Mouse (Mus musculus) limb, embryonic 13.5 days (tissue): ENCODE results near the gene Bsx. TPM values are rescaled to one million over a fixed set of nuclear protein-coding genes. Genes with fewer than 3 reads are reported as not detected.

ENCODE experiments used
- ATAC-seq: fragments of 200-750 bp; cut with Nextera tagmentation; 2 replicates; pipeline ENCODE4 v1.8.0; 2017; ENCODE audit warnings: low read depth, moderate number of reproducible peaks, moderate TSS enrichment; ENCODE audit not compliant: low FRiP score
- H3K27ac ChIP-seq: fragments of 300-500 bp; sonication (generic); 2 replicates; pipeline ENCODE4 v1.5.1; 2015; ENCODE audit warnings: inconsistent platforms, mild to moderate bottlenecking, moderate library complexity
- H3K27me3 ChIP-seq: fragments of 300-500 bp; sonication (generic); 2 replicates; pipeline ENCODE4 v1.6.1; 2015; ENCODE audit warnings: mild to moderate bottlenecking, inconsistent platforms
- H3K36me3 ChIP-seq: fragments of 300-500 bp; sonication (generic); 2 replicates; pipeline ENCODE4 v1.6.1; 2015; ENCODE audit warnings: inconsistent platforms, mild to moderate bottlenecking, moderate library complexity
- H3K4me1 ChIP-seq: fragments of 300-500 bp; sonication (generic); 2 replicates; pipeline ENCODE4 v1.6.1; 2015; ENCODE audit warnings: inconsistent platforms
- H3K4me2 ChIP-seq: fragments of 300-500 bp; sonication (generic); replicated peaks from 2 replicates; pipeline ENCODE4 v1.6.1; 2015; ENCODE audit warnings: inconsistent platforms, mild to moderate bottlenecking, moderate library complexity
- H3K4me3 ChIP-seq: fragments of 300-500 bp; sonication (generic); 2 replicates; pipeline ENCODE4 v1.5.1; 2015; ENCODE audit warnings: moderate library complexity, mild to moderate bottlenecking, inconsistent platforms
- H3K9ac ChIP-seq: fragments of 300-500 bp; sonication (generic); 2 replicates; pipeline ENCODE4 v1.6.1; 2015; ENCODE audit warnings: mild to moderate bottlenecking, inconsistent platforms
- H3K9me3 ChIP-seq: fragments of 300-500 bp; sonication (generic); 2 replicates; pipeline ENCODE4 v1.6.1; 2016; ENCODE audit warnings: inconsistent platforms
- WGBS: fragments of 180-500 bp; shearing (Covaris S2); methylation state at CpG from one replicate; pipeline ENCODE4 v1.1.7; 2015; 5-methylcytosine and 5-hydroxymethylcytosine counted together
- polyA plus RNA-seq: library from polyadenylated mRNA; unstranded; fragments of >200 nt; fragmentation: Nextera tagmentation; extraction: Ambion mirVana; gene quantifications from 2 replicates; pipeline ENCODE4 v1.2.1, GENCODE M21; 2015

Gene Bsx
- polyA plus RNA-seq, 1 experiment from 2014 or later, result not detected

DNA sequence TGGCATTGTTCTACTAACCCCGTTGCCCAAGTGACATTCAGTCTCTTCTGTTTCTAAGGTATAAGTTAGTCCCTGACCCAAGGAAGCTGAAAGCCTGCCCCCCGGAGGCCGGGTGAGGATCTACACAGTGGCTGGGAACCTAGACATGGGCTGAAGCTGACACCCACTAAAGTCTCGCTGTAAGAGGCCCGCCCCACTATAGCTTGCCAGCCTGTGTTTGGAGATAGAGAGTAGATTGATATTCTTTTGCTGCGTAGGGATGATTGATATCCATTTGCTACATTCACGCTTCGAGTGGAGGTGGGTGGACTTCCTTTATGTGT lies 1.8 kb upstream of the Bsx start:
- no peak for ATAC-seq
- H3K4me2 ChIP-seq, result no peak overlapping the region
- 5% methylated on average over 8 of the region's 8 CpGs for WGBS
- H3K9ac ChIP-seq, result no peak overlapping the region
- H3K27me3 ChIP-seq, result peaks cover 88% of the 10 kb centered on the region
- H3K27ac ChIP-seq, result no peak overlapping the region
- H3K4me3 ChIP-seq, result no peak overlapping the region
- H3K4me1 ChIP-seq, result no peaks in the 10 kb centered on the region; the same call in 1 of the 2 replicates
- H3K36me3 ChIP-seq, result no peaks in the 10 kb centered on the region
- no peaks in the 10 kb centered on the region for H3K9me3 ChIP-seq

- H3K4me3 ChIP-seq, result no peak overlapping the region
- WGBS, result 5% methylated on average over 4 of the region's 4 CpGs
- no peaks in the 10 kb centered on the region for H3K9me3 ChIP-seq
- no peak overlapping the region for H3K27ac ChIP-seq
- peaks cover 7% of the 10 kb centered on the region for H3K4me1 ChIP-seq
- no peak for ATAC-seq
- H3K27me3 ChIP-seq, result peaks cover 98% of the 10 kb centered on the region
- H3K36me3 ChIP-seq, result no peaks in the 10 kb centered on the region
- no peak overlapping the region for H3K9ac ChIP-seq
- no peak overlapping the region for H3K4me2 ChIP-seq
Observed at GRCm38 (mm10) chr9:40874961-40875360, 1.0 kb downstream of the Bsx start.

DNA sequence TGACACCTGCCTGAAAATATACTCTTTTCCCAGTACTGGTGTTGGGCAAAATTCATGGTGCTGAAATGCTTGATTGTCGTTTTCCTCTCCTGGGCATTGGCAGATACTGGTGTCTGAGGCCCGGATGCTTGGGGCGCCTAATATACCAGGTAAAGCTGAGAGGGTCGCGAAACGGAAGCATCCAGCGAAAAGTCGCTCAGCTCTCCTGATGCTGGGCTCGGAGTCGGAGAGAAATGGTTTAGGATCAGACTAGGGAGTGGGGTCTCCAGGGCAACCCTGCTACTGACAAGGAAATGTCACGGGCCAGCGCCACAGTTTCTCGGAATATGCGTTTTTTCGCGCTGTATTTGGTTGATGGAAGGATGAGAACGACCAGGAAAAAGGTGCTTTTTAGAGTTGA lies 1.5 kb downstream of the Bsx start:
- Histone ChIP-seq H3K36me3 (no peaks in the 10 kb centered on the region), H3K4me3 (no peak overlapping the region), H3K4me1 (peaks cover 7% of the 10 kb centered on the region), H3K27ac (no peak overlapping the region), H3K4me2 (no peak overlapping the region), H3K9ac (no peak overlapping the region), H3K9me3 (no peaks in the 10 kb centered on the region), H3K27me3 (peaks cover 98% of the 10 kb centered on the region)
- WGBS, result under 1% methylated on average over 17 of the region's 17 CpGs
- ATAC-seq, result no peak

DNA sequence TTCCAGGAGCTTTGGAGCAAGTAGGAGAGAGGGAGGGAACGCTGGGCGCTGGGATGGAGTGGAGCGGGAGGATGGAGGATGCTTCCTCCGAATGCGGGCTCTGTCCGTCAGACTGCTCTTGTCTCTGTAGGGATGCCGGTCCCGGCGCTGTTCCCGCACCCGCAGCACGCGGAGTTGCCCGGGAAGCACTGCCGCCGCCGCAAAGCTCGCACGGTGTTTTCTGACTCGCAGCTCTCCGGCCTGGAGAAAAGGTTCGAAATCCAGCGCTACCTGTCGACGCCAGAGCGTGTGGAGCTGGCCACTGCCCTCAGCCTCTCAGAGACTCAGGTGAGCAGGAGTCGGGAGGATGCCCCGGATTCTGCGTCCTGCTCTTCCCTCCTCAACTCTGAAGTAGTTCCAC lies 2.2 kb downstream of the Bsx start:
- Histone ChIP-seq H3K4me3 (no peak overlapping the region), H3K27ac (no peak overlapping the region), H3K36me3 (no peaks in the 10 kb centered on the region), H3K9ac (no peak overlapping the region), H3K4me2 (no peak overlapping the region), H3K4me1 (peaks cover 7% of the 10 kb centered on the region), H3K9me3 (no peaks in the 10 kb centered on the region), H3K27me3 (peaks cover 100% of the 10 kb centered on the region)
- WGBS, result under 1% methylated on average over 29 of the region's 29 CpGs
- ATAC-seq, result no peak

DNA sequence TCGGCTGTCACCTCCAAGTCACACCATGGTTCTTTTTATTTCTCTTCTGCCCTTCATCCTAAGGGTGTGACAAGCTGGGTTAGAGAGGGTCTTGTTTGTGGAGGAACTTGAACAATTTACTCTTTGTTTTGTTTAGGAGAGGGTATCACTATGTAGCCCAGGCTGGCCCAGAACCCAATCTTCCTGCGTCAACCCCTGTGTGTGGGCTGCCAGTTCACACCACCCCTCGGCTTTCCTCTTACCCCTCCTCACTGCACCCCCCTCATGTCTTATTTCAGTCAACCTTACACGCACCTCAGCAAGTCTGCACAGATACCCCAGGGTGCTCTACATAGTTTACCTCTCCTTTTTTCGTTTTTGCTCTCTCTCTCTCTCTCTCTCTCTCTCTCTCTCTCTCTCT lies 2.8 kb downstream of the Bsx start:
- no peak for ATAC-seq
- H3K4me2 ChIP-seq, result no peak overlapping the region
- H3K27ac ChIP-seq, result no peak overlapping the region

GRCm38 (mm10) chr9:40877146-40877880 lies 3.4 kb downstream of the Bsx start:
- H3K27ac ChIP-seq, result no peak overlapping the region
- H3K4me2 ChIP-seq, result peak overlapping the region; percentile 55
- ATAC-seq, result no peak
- 1% methylated on average over 42 of the region's 42 CpGs for WGBS
- no peak overlapping the region for H3K9ac ChIP-seq
- peaks cover 7% of the 10 kb centered on the region for H3K4me1 ChIP-seq
- no peaks in the 10 kb centered on the region for H3K36me3 ChIP-seq
- peak overlapping the region; percentile 35 for H3K4me3 ChIP-seq
- no peaks in the 10 kb centered on the region for H3K9me3 ChIP-seq
- H3K27me3 ChIP-seq, result peaks cover 100% of the 10 kb centered on the region

More for the DNA sequence above, 2.8 kb downstream of the Bsx start:
- H3K9ac ChIP-seq, result no peak overlapping the region
- peaks cover 100% of the 10 kb centered on the region for H3K27me3 ChIP-seq
- H3K9me3 ChIP-seq, result no peaks in the 10 kb centered on the region
- 8% methylated on average over 5 of the region's 5 CpGs for WGBS
- no peak overlapping the region for H3K4me3 ChIP-seq
- peaks cover 7% of the 10 kb centered on the region for H3K4me1 ChIP-seq
- H3K36me3 ChIP-seq, result no peaks in the 10 kb centered on the region

DNA sequence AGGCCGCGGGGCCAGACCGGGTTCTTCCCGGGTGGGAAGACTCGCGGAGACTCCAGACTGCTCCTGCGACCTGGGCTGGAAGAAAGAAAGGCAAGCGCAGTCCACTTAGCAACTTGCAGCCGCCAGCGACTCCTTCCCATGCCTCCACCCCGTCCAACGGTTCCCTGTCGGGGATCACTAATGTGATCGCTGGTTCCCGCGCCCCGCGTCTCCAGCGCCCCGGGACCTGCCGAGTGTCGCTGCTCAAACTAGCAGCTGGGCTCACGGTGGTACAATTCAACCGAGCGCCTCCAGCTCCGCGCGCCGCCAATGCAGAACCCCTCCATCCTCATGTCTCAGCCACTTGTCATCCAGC lies 3.9 kb downstream of the Bsx start:
- under 1% methylated on average over 29 of the region's 29 CpGs for WGBS
- H3K9me3 ChIP-seq, result no peaks in the 10 kb centered on the region
- H3K36me3 ChIP-seq, result no peaks in the 10 kb centered on the region
- no peak overlapping the region for H3K9ac ChIP-seq
- no peak overlapping the region for H3K27ac ChIP-seq
- H3K4me3 ChIP-seq, result peak overlapping the region; percentile 35
- H3K27me3 ChIP-seq, result peaks cover 100% of the 10 kb centered on the region
- H3K4me2 ChIP-seq, result peak overlapping the region; percentile 55
- no peak for ATAC-seq
- peaks cover 7% of the 10 kb centered on the region for H3K4me1 ChIP-seq

DNA sequence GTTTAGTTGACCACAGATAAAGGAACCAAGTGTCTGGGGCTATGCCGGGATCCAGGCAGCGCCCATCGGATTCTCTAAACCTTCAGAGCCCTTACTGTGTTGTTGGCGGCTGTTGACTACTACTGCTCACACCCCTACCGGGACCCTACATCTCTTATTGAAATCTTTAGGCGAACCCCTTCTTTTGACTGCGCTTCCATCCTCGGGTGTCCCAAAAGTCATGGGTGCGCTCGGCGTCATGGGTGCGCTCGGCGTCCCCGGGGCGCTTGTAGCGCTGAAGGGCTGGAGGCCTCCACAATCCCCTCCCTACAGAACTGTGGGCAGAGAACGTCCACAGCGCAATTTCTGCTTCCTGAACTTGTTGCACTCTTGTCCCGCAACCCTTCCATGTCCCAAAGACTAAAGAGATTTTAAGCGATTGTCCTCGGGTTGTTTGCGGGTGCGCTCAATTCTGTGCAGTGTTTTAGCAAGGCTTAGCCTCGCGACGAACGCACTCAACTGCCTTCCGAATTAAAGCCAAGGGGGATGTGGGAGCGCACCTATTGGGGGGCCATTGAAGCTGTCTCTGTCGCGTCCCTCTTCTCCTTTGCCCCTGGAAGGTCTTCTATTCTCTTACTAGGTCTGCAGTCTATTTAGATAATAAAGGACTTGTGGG lies 4.5 kb downstream of the Bsx start:
- 1% methylated on average over 32 of the region's 32 CpGs for WGBS
- H3K27me3 ChIP-seq, result peaks cover 100% of the 10 kb centered on the region
- no peak for ATAC-seq
- H3K27ac ChIP-seq, result no peak overlapping the region
- H3K9me3 ChIP-seq, result no peaks in the 10 kb centered on the region
- H3K9ac ChIP-seq, result no peak overlapping the region
- H3K36me3 ChIP-seq, result no peaks in the 10 kb centered on the region
- peak overlapping the region; percentile 55; the same call in 1 of the 2 replicates for H3K4me2 ChIP-seq
- no peak overlapping the region for H3K4me3 ChIP-seq
- peaks cover 7% of the 10 kb centered on the region for H3K4me1 ChIP-seq

- Histone ChIP-seq H3K4me3 (no peak overlapping the region), H3K4me1 (peaks cover 7% of the 10 kb centered on the region), H3K4me2 (no peak overlapping the region), H3K27ac (no peak overlapping the region), H3K36me3 (no peaks in the 10 kb centered on the region), H3K9me3 (no peaks in the 10 kb centered on the region), H3K27me3 (peaks cover 99% of the 10 kb centered on the region), H3K9ac (no peak overlapping the region)
- WGBS, result 3% methylated on average over 14 of the region's 14 CpGs
- ATAC-seq, result no peak
Observed at GRCm38 (mm10) chr9:40878998-40879397, 5.1 kb downstream of the Bsx start.

- Histone ChIP-seq H3K9ac (no peak overlapping the region), H3K4me3 (no peak overlapping the region), H3K27ac (no peak overlapping the region), H3K4me1 (no peaks in the 10 kb centered on the region), H3K27me3 (peaks cover 91% of the 10 kb centered on the region), H3K4me2 (no peak overlapping the region), H3K9me3 (no peaks in the 10 kb centered on the region), H3K36me3 (no peaks in the 10 kb centered on the region)
- ATAC-seq, result no peak
- WGBS, result 54% methylated on average over 10 of the region's 10 CpGs
Observed at GRCm38 (mm10) chr9:40885669-40886068, 11.7 kb downstream of the Bsx start.

GRCm38 (mm10) chr9:40889389-40889788 lies 15.5 kb downstream of the Bsx start:
- 22% methylated on average over 12 of the region's 12 CpGs for WGBS
- no peak overlapping the region for H3K9ac ChIP-seq
- no peak overlapping the region for H3K27ac ChIP-seq
- peaks cover 60% of the 10 kb centered on the region for H3K27me3 ChIP-seq
- no peak overlapping the region for H3K4me2 ChIP-seq
- no peak overlapping the region for H3K4me3 ChIP-seq
- no peaks in the 10 kb centered on the region for H3K9me3 ChIP-seq
- H3K4me1 ChIP-seq, result no peaks in the 10 kb centered on the region
- H3K36me3 ChIP-seq, result no peaks in the 10 kb centered on the region
- no peak for ATAC-seq

DNA sequence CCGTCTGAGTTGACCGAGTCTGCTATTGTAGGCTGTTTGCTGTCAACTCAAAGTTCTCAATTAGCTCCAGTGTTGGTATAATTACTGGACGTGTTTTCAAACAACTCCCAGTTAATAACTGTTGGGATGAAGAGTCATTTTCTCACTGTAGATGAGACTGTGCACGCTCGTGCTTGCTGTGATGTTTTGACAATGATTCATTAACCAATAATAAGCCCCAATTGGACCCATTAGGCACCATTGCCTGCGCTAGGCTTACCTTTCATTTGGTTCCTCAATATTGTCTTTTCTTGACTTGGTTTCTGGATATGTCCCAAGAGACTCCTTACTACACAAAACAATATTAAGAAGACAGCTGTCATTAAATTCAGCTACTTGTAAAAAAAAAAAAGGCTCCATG lies 18.5 kb downstream of the Bsx start:
- H3K9me3 ChIP-seq, result no peaks in the 10 kb centered on the region
- H3K4me1 ChIP-seq, result no peaks in the 10 kb centered on the region
- 68% methylated on average over 6 of the region's 6 CpGs for WGBS

DNA sequence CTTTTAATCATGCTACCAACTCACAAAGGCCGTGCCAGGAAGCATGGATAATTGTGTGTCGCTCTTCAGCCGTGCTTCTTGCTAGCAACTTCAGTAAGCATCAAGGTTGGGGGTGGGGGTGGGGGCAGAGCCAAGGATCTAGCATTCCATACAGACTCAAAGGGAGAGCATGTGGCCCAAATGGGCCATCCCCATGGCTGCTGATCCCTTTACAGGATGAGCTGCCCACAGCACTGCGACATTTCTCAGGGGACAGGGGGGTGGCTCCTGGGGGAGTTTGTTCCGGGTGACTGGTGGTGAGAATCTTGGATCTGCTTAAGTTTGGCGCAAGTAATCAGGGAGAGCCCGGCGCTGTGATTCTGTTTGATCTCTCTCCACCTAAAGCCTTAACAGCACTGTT lies 33.5 kb downstream of the Bsx start:
- WGBS, result 26% methylated on average over 8 of the region's 8 CpGs
- Histone ChIP-seq H3K36me3 (no peaks in the 10 kb centered on the region), H3K4me2 (no peak overlapping the region), H3K9me3 (no peaks in the 10 kb centered on the region), H3K27ac (no peak overlapping the region), H3K4me3 (no peak overlapping the region), H3K9ac (no peak overlapping the region), H3K4me1 (no peaks in the 10 kb centered on the region), H3K27me3 (peaks cover 4% of the 10 kb centered on the region; the same call in 1 of the 2 replicates)
- no peak for ATAC-seq

More for the DNA sequence above, 18.5 kb downstream of the Bsx start:
- Histone ChIP-seq H3K4me3 (no peak overlapping the region), H3K27ac (no peak overlapping the region), H3K27me3 (peaks cover 33% of the 10 kb centered on the region), H3K4me2 (no peak overlapping the region), H3K9ac (no peak overlapping the region), H3K36me3 (no peaks in the 10 kb centered on the region)
- ATAC-seq, result no peak
